Mouse (Mus musculus) ES-E14 (cell line): ENCODE results near the gene Pde4d. TPM values are rescaled to one million over a fixed set of nuclear protein-coding genes. Genes with fewer than 3 reads are reported as not detected.

ENCODE experiments used
- DNase-seq: peaks from one replicate; pipeline ENCODE4 v3.0.0-alpha.2; 2013; ENCODE audit warnings: low read depth, low spot score
- H3K27ac ChIP-seq: 2 replicates; pipeline ENCODE4 v1.5.1; 2012; ENCODE audit warnings: low read depth, mild to moderate bottlenecking, low read length, moderate library complexity, mixed read lengths; ENCODE audit not compliant: poor library complexity, insufficient read depth, severe bottlenecking
- H3K36me3 ChIP-seq: 2 replicates; pipeline ENCODE4 v1.6.1; 2012; ENCODE audit warnings: mild to moderate bottlenecking, low read length, moderate library complexity, mixed read lengths; ENCODE audit not compliant: control insufficient read depth, poor library complexity, insufficient read depth, severe bottlenecking
- H3K4me1 ChIP-seq, 2 experiments: fragments of 150-350 bp in 1 of 2; sonication (generic) in 1 of 2; 2 replicates each; pipeline ENCODE4 v1.6.1; 2012; ENCODE audit warnings: low read length in 2 of 2, mild to moderate bottlenecking in 1 of 2, mixed read lengths in 1 of 2; ENCODE audit not compliant: control insufficient read depth in 2 of 2, insufficient read depth in 2 of 2, poor library complexity in 1 of 2
- H3K4me3 ChIP-seq, 2 experiments: fragments of 150-350 bp in 1 of 2; sonication (generic) in 1 of 2; 2 replicates each; pipeline ENCODE4 v1.5.1; 2012; ENCODE audit warnings: low read length in 2 of 2, low read depth in 1 of 2, mild to moderate bottlenecking in 1 of 2, mixed read lengths in 1 of 2; ENCODE audit not compliant: insufficient read depth in 1 of 2, poor library complexity in 1 of 2, severe bottlenecking in 1 of 2
- H3K9ac ChIP-seq: 2 replicates; pipeline ENCODE4 v1.6.1; 2012; ENCODE audit warnings: low read depth, mild to moderate bottlenecking, low read length, mixed read lengths; ENCODE audit not compliant: poor library complexity, insufficient read depth, severe bottlenecking
- H3K9me3 ChIP-seq: fragments of 150-350 bp; sonication (generic); 2 replicates; pipeline ENCODE4 v1.6.1; 2012; ENCODE audit warnings: low read depth, mild to moderate bottlenecking, low read length; ENCODE audit not compliant: control insufficient read depth, insufficient read depth
- CHD2 ChIP-seq: IDR thresholded peaks from 2 replicates; pipeline ENCODE4 v1.6.1; 2014; ENCODE audit warnings: mild to moderate bottlenecking, low read depth, low read length, inconsistent platforms
- HCFC1 ChIP-seq: IDR thresholded peaks from 2 replicates; pipeline ENCODE4 v1.6.1; 2012; ENCODE audit warnings: low read length, inconsistent platforms, borderline replicate concordance; ENCODE audit not compliant: insufficient read depth
- MAFK ChIP-seq: IDR thresholded peaks from 2 replicates; pipeline ENCODE4 v1.6.1; 2014; ENCODE audit warnings: mild to moderate bottlenecking, low read depth, low read length, inconsistent platforms; ENCODE audit not compliant: insufficient read depth
- ZC3H11A ChIP-seq: IDR thresholded peaks from 2 replicates; pipeline ENCODE4 v1.6.1; 2012; ENCODE audit warnings: low read depth, mild to moderate bottlenecking, inconsistent platforms, low read length, borderline replicate concordance
- ZNF384 ChIP-seq: IDR thresholded peaks from 2 replicates; pipeline ENCODE4 v1.6.1; 2012; ENCODE audit warnings: low read depth, low read length, inconsistent platforms
- in situ Hi-C, 2 experiments: fragments of 600-800 bp; cut with MboI; formaldehyde crosslinking; loops; one replicate each; pipeline ENCODE4 v1.15.1; 2025; ENCODE audit warnings: low sequenced_read_pairs in 2 of 2, inconsistent platforms in 1 of 2; ENCODE audit not compliant: unreplicated experiment in 2 of 2
- total RNA-seq: library from RNA; depleted of rRNA; stranded (reverse); fragments of 300-350 nt; gene quantifications from 2 replicates; pipeline ENCODE4 v1.2.3, GENCODE M21; 2012

Pde4d gene
- total RNA-seq, 1 experiment, result 10.4 TPM

GRCm38 (mm10) chr13:109776116-109776515 is 1326.4 kb downstream of the Pde4d start:
- H3K4me3 ChIP-seq, result peak overlapping the region in 1 of 2 experiments; percentile 15; a peak in 1 of 4 replicates
- no peaks in the 10 kb centered on the region for H3K9me3 ChIP-seq
- H3K4me1 ChIP-seq, result peaks cover 18 to 25% of the 10 kb centered on the region in 2 experiments
- DNase-seq, result peak; percentile 97
- in situ Hi-C loops, result no loop called here
- TF ChIP-seq ZC3H11A (peak; percentile 82; the same call in 1 of the 2 replicates), CHD2 (no peak), MAFK (peak; percentile 97), HCFC1 (peak; percentile 57; the same call in 1 of the 2 replicates), ZNF384 (no peak)
- H3K9ac ChIP-seq, result peak overlapping the region; percentile 60; the same call in 1 of the 2 replicates
- H3K27ac ChIP-seq, result peak overlapping the region; percentile 58
- no peaks in the 10 kb centered on the region for H3K36me3 ChIP-seq

GRCm38 (mm10) chr13:109776995-109777394 is 1327.2 kb downstream of the Pde4d start:
- Histone ChIP-seq H3K27ac (no peak overlapping the region), H3K9ac (no peak overlapping the region), H3K9me3 (no peaks in the 10 kb centered on the region), H3K4me3 (no peak overlapping the region), H3K4me1 (peaks cover 18 to 25% of the 10 kb centered on the region in 2 experiments), H3K36me3 (no peaks in the 10 kb centered on the region)
- in situ Hi-C loops, result no loop called here
- 0 out of 2 replicates have a peak, but pooled peaks have one; percentile 13 for TF ChIP-seq MAFK
- TF ChIP-seq ZC3H11A, result no peak
- TF ChIP-seq HCFC1, result no peak
- TF ChIP-seq ZNF384, result 0 out of 2 replicates have a peak, but pooled peaks have one; percentile 13
- TF ChIP-seq CHD2, result 0 out of 2 replicates have a peak, but pooled peaks have one; percentile 58
- DNase-seq, result no peak

GRCm38 (mm10) chr13:109777441-109777840 is 1327.7 kb downstream of the Pde4d start:
- H3K4me1 ChIP-seq, result peaks cover 18 to 25% of the 10 kb centered on the region in 2 experiments
- no peak overlapping the region for H3K27ac ChIP-seq
- no peaks in the 10 kb centered on the region for H3K36me3 ChIP-seq
- H3K4me3 ChIP-seq, result no peak overlapping the region
- H3K9ac ChIP-seq, result no peak overlapping the region
- in situ Hi-C loops, result no loop called here
- no peak for DNase-seq
- TF ChIP-seq CHD2, result no peak
- no peak for TF ChIP-seq ZNF384
- no peaks in the 10 kb centered on the region for H3K9me3 ChIP-seq

- in situ Hi-C loops, result no loop called here
- Histone ChIP-seq H3K4me1 (peaks cover 18 to 25% of the 10 kb centered on the region in 2 experiments), H3K9ac (no peak overlapping the region), H3K36me3 (no peaks in the 10 kb centered on the region), H3K9me3 (no peaks in the 10 kb centered on the region), H3K27ac (peak overlapping the region; percentile 74), H3K4me3 (peak overlapping the region in 1 of 2 experiments; percentile 5; a peak in 1 of 4 replicates)
- TF ChIP-seq ZNF384, result no peak
- TF ChIP-seq CHD2, result 0 out of 2 replicates have a peak, but pooled peaks have one; percentile 34
- DNase-seq, result peak; percentile 75
Measured at GRCm38 (mm10) chr13:109778297-109778835, 1328.6 kb downstream of the Pde4d start.

- Histone ChIP-seq H3K4me1 (peaks cover 10 to 15% of the 10 kb centered on the region in 2 experiments), H3K36me3 (no peaks in the 10 kb centered on the region), H3K27ac (no peak overlapping the region), H3K9me3 (no peaks in the 10 kb centered on the region), H3K4me3 (no peak overlapping the region), H3K9ac (no peak overlapping the region)
- no peak for TF ChIP-seq HCFC1
- no peak for TF ChIP-seq MAFK
- in situ Hi-C loops, result no loop called here
- no peak for DNase-seq
Measured at GRCm38 (mm10) chr13:109781466-109781865, 1331.7 kb downstream of the Pde4d start.
